Mouse (Mus musculus) ES-Bruce4 (cell line): ENCODE measurements around the gene Olfr195.

Experiments
- CTCF ChIP-seq: IDR thresholded peaks from one replicate; pipeline ENCODE4 v1.8.1; 2011; ENCODE audit warnings: low read depth, low read length
- POLR2A ChIP-seq: IDR thresholded peaks from one replicate; pipeline ENCODE4 v1.8.1; 2011; ENCODE audit warnings: low read length; ENCODE audit not compliant: insufficient read depth

DNA sequence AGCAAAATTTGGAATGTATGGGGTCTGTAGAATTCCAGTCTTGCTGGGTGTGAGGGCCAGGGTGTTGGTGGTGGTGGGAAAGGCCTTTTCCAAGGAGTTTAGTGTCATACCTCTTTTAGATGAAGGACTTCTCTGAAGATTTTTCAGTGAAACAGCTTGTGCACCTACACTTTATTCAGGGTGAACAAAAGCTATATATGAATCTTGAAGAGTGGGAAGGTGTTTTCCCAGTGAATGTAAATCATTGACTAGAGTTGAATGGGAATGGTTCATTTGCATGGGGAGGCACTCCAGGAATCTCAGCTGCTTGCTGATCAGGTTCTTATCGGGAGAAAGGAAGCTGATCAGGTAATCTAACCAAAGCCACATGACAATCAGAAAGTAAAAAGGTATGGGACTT lies 16.1 kb upstream of the Olfr195 start:
- TF ChIP-seq POLR2A = no peak
- no peak for TF ChIP-seq CTCF
